Mouse (Mus musculus): ENCODE measurements at regions not wholly inside any gene's neighbourhood (a gene's known extent, or its start where the extent isn't known, plus 50 kb on each side); places are given as distances from the start of the nearest gene placed in this dataset.

GRCm38 (mm10) chr10:12186918-12187639 lies 682.1 kb downstream of the Utrn start:
- H3K27ac ChIP-seq (replicated peaks), result no peak overlapping the region
- H3K4me1 ChIP-seq (replicated peaks; ENCODE audit: control insufficient read depth, insufficient read depth), result no peaks in the 10 kb centered on the region
- H3K4me3 ChIP-seq (ENCODE audit: low read depth, low read length), result no peak overlapping the region
- ATAC-seq (ENCODE audit: low FRiP score, low TSS enrichment), result no peak
- WGBS, result 81% methylated on average over 13 of the region's 13 CpGs
- TF ChIP-seq CTCF (IDR thresholded peaks at IDR 0.05; ENCODE audit: low read depth) (no peak), EP300 (optimal IDR thresholded peaks at IDR 0.05) (no peak)
- no peak overlapping the region for H3K9ac ChIP-seq (ENCODE audit: low read length)
- no peaks in the 10 kb centered on the region for H3K27me3 ChIP-seq (ENCODE audit: control insufficient read depth, insufficient read depth, low read length)
- no peaks in the 10 kb centered on the region for H3K9me3 ChIP-seq (ENCODE audit: control insufficient read depth, low read length)
- H3K4me2 ChIP-seq (replicated peaks; ENCODE audit: low read depth), result no peak overlapping the region
- DNase-seq (ENCODE audit: low spot score), result no peak
- no peaks in the 10 kb centered on the region for H3K36me3 ChIP-seq (ENCODE audit: control insufficient read depth, insufficient read depth, low read length)

GRCm38 (mm10) chr10:12187669-12188342 lies 681.4 kb downstream of the Utrn start:
- no peaks in the 10 kb centered on the region for H3K9me3 ChIP-seq (ENCODE audit: control insufficient read depth, low read length)
- DNase-seq (ENCODE audit: low spot score) (no peak), ATAC-seq (ENCODE audit: low FRiP score, low TSS enrichment) (no peak)
- no peaks in the 10 kb centered on the region for H3K36me3 ChIP-seq (ENCODE audit: control insufficient read depth, insufficient read depth, low read length)
- H3K27me3 ChIP-seq (ENCODE audit: control insufficient read depth, insufficient read depth, low read length), result no peaks in the 10 kb centered on the region
- no peak for TF ChIP-seq EP300 (optimal IDR thresholded peaks at IDR 0.05)
- no peak overlapping the region for H3K27ac ChIP-seq (replicated peaks)
- no peak overlapping the region for H3K4me3 ChIP-seq (ENCODE audit: low read depth, low read length)
- H3K9ac ChIP-seq (ENCODE audit: low read length), result no peak overlapping the region
- WGBS, result 82% methylated on average over 8 of the region's 8 CpGs
- no peak overlapping the region for H3K4me2 ChIP-seq (replicated peaks; ENCODE audit: low read depth)
- H3K4me1 ChIP-seq (replicated peaks; ENCODE audit: control insufficient read depth, insufficient read depth), result no peaks in the 10 kb centered on the region

- TF ChIP-seq EP300 (optimal IDR thresholded peaks at IDR 0.05) (no peak), CTCF (IDR thresholded peaks at IDR 0.05; ENCODE audit: low read depth) (no peak)
- WGBS, result 79% methylated on average over 3 of the region's 3 CpGs
- ATAC-seq (ENCODE audit: low FRiP score, low TSS enrichment), result no peak
Measured at GRCm38 (mm10) chr10:12190435-12190834, 678.7 kb downstream of the Utrn start.

GRCm38 (mm10) chr10:12207301-12207700 lies 661.9 kb downstream of the Utrn start:
- H3K4me1 ChIP-seq (replicated peaks; ENCODE audit: control insufficient read depth, insufficient read depth), result no peaks in the 10 kb centered on the region
- ATAC-seq (ENCODE audit: low FRiP score, low TSS enrichment), result no peak
- no peaks in the 10 kb centered on the region for H3K36me3 ChIP-seq (ENCODE audit: control insufficient read depth, insufficient read depth, low read length)
- no peaks in the 10 kb centered on the region for H3K27me3 ChIP-seq (ENCODE audit: control insufficient read depth, insufficient read depth, low read length)
- no peaks in the 10 kb centered on the region for H3K9me3 ChIP-seq (ENCODE audit: control insufficient read depth, low read length)
- H3K4me2 ChIP-seq (replicated peaks; ENCODE audit: low read depth), result no peak overlapping the region
- 86% methylated on average over 2 of the region's 2 CpGs for WGBS
- no peak for TF ChIP-seq EP300 (optimal IDR thresholded peaks at IDR 0.05)
- TF ChIP-seq CTCF (IDR thresholded peaks at IDR 0.05; ENCODE audit: low read depth), result no peak
- H3K4me3 ChIP-seq (ENCODE audit: low read depth, low read length), result no peak overlapping the region
- no peak overlapping the region for H3K27ac ChIP-seq (replicated peaks)
- no peak overlapping the region for H3K9ac ChIP-seq (ENCODE audit: low read length)
- no peak for DNase-seq (ENCODE audit: low spot score)

More at GRCm38 (mm10) chr10:12190435-12190834, 678.7 kb downstream of the Utrn start:
- Histone ChIP-seq H3K36me3 (ENCODE audit: control insufficient read depth, insufficient read depth, low read length) (no peaks in the 10 kb centered on the region), H3K9ac (ENCODE audit: low read length) (no peak overlapping the region), H3K4me2 (replicated peaks; ENCODE audit: low read depth) (no peak overlapping the region), H3K9me3 (ENCODE audit: control insufficient read depth, low read length) (no peaks in the 10 kb centered on the region), H3K4me3 (ENCODE audit: low read depth, low read length) (no peak overlapping the region), H3K4me1 (replicated peaks; ENCODE audit: control insufficient read depth, insufficient read depth) (no peaks in the 10 kb centered on the region), H3K27ac (replicated peaks) (no peak overlapping the region), H3K27me3 (ENCODE audit: control insufficient read depth, insufficient read depth, low read length) (no peaks in the 10 kb centered on the region)
- no peak for DNase-seq (ENCODE audit: low spot score)

- Histone ChIP-seq H3K4me3 (ENCODE audit: low read depth, low read length) (no peak overlapping the region), H3K36me3 (ENCODE audit: control insufficient read depth, insufficient read depth, low read length) (no peaks in the 10 kb centered on the region), H3K27me3 (ENCODE audit: control insufficient read depth, insufficient read depth, low read length) (no peaks in the 10 kb centered on the region), H3K27ac (replicated peaks) (no peak overlapping the region), H3K9ac (ENCODE audit: low read length) (no peak overlapping the region), H3K9me3 (ENCODE audit: control insufficient read depth, low read length) (no peaks in the 10 kb centered on the region), H3K4me1 (replicated peaks; ENCODE audit: control insufficient read depth, insufficient read depth) (no peaks in the 10 kb centered on the region), H3K4me2 (replicated peaks; ENCODE audit: low read depth) (no peak overlapping the region)
- no peak for ATAC-seq (ENCODE audit: low FRiP score, low TSS enrichment)
- DNase-seq (ENCODE audit: low spot score), result no peak
- WGBS, result 82% methylated on average over 2 of the region's 2 CpGs
- TF ChIP-seq EP300 (optimal IDR thresholded peaks at IDR 0.05), result no peak
- no peak for TF ChIP-seq CTCF (IDR thresholded peaks at IDR 0.05; ENCODE audit: low read depth)
Measured at GRCm38 (mm10) chr10:12210181-12210580, 659.0 kb downstream of the Utrn start.

- Histone ChIP-seq H3K9ac (ENCODE audit: low read length) (no peak overlapping the region), H3K27me3 (ENCODE audit: control insufficient read depth, insufficient read depth, low read length) (no peaks in the 10 kb centered on the region), H3K9me3 (ENCODE audit: control insufficient read depth, low read length) (no peaks in the 10 kb centered on the region), H3K4me3 (ENCODE audit: low read depth, low read length) (no peak overlapping the region), H3K4me2 (replicated peaks; ENCODE audit: low read depth) (no peak overlapping the region), H3K27ac (replicated peaks) (no peak overlapping the region), H3K36me3 (ENCODE audit: control insufficient read depth, insufficient read depth, low read length) (no peaks in the 10 kb centered on the region), H3K4me1 (replicated peaks; ENCODE audit: control insufficient read depth, insufficient read depth) (no peaks in the 10 kb centered on the region)
- peak; percentile 42 for TF ChIP-seq CTCF (IDR thresholded peaks at IDR 0.05; ENCODE audit: low read depth)
- no peak for TF ChIP-seq EP300 (optimal IDR thresholded peaks at IDR 0.05)
- ATAC-seq (ENCODE audit: low FRiP score, low TSS enrichment), result no peak
- DNase-seq (ENCODE audit: low spot score), result no peak
Measured at GRCm38 (mm10) chr10:12218879-12219278, 650.3 kb downstream of the Utrn start.

All from stomach, postnatal 0 days (tissue).